Mouse (Mus musculus) ovary, adult 18-20 months (tissue): Measurements from ENCODE around the gene Ppp1r35.

Experiments
- DNase-seq: peaks from one replicate; pipeline ENCODE4 v3.0.0; 2022; ENCODE audit warnings: low spot score, mixed read lengths

Ppp1r35 gene

DNA sequence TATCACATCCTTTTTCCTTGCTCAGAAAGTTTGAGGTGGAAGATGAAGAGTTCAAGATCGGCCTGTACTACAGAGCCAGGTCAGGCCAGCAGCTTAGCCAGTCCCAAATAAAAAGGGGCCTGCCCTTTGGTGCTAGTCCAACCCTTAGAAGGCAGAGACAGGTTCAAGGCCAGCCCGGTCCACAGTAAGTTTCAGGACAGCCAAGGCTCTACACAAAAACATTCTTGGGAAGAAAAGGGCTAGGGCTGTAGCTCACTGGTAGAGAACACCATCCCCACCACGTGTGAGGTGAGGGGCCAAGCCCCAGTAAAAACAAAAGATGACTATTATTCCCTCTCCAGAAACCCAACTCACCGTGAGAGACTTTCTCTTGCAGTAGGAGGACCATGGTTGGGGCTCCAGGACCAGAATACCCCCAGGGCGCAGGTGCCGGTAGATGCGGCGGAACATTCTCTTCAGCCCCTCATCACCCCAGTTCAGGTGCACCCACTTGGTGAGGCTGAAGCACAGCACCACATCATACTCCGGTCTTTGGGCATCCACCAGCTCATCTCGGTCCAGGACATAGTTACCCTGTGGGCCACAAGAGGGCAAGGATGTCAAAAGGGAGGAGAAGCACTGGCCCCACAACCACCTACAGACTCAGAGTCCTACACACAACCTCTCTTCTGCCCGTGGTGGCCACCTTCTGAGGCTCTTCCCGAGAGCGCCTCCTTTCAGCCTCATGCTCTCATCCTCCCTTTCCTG is 4.3 kb downstream of the Ppp1r35 start:
- DNase-seq: no peak

GRCm38 (mm10) chr5:137783901-137784540 is 5.4 kb downstream of the Ppp1r35 start:
- no peak for DNase-seq

- no peak for DNase-seq
Measured at GRCm38 (mm10) chr5:137784546-137784945, 5.9 kb downstream of the Ppp1r35 start.

GRCm38 (mm10) chr5:137785164-137786031 is 6.7 kb downstream of the Ppp1r35 start:
- DNase-seq: no peak

DNA sequence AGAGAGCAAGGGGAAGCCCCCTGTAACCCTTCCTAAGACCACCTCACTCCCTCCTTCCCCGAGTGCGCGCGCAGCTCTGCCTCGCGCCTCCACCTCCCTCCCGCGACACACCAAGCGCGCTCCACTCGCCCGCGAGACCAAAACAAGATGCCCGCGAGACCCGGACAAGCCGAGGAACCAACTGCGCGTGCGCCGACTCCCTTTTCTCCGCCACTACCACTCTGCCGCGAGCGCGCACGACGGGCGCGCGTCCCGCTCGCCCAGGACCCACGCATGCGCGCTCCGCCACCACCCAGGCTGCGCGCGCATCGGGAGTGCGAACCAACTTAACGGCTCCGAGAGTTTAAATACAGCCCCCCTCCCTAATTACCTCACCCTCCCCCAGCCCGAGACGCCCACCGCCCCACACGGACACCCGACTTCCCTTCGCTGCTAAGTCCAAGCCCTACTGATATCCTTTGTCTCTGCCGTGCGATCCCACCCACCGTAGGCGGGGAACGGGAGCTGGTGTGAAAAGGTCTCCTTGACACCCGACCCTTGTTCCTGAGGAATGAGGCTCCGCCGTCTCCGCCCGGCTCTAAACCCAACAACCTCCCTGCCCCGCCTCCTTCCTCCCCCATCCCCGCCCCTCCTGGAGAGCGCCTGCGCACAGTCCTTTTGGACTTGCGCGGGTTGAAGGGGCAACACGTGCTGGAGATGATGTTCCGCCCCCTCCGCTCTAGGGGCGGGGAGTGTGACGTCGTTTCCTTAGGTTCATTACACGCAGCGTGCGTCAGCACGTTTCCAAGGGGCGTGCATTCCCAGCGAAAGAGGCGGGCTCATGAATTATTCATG is 7.7 kb downstream of the Ppp1r35 start:
- peak; percentile 99 for DNase-seq

DNA sequence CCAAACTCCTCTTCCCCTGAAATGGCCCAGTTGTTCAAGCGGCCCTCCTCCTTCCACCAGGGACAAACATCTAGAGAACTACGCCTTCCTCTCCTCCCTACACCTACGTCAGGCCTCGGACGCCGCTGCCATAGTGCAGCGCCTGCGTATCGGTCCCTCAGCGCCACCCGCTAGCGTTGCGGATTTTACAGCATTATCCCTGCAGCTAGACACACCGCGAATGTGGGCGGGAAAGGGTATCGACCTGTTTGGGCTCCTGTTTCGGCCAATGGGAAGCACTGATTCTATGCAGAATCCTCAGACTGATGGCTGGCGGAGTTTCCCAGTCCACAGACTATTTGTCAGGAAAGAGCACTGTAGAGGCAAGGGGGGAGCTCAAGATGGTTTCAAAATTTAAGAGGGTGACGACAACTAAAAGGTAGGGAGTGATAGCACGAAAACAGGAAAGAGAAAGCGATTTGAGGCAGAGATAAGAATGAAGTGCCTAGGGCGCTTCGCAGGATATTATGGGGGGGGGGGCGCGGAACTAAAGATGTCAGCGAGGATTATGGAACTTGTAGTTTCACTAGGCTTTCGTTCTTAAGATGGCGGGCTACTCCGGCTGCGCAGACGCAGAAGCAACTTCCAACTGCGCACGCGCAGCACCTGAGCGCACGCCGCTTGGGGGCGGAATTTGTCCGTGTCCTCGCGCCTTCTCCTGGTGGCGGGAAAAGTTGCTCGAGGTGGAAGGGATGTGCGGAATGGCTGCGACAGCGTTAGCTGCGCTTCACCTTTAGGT is 8.7 kb downstream of the Ppp1r35 start, which contains the start of the genes Mepce and Zcwpw1:
TSS of gene Mepce (minus strand) at position 505 of the 778 bp plus-strand sequence.
TSS of gene Zcwpw1 (plus strand) at position 648 of the 778 bp plus-strand sequence.
- DNase-seq: peak; percentile 89

GRCm38 (mm10) chr5:137788171-137788570 is 9.5 kb downstream of the Ppp1r35 start:
- no peak for DNase-seq

- DNase-seq: no peak
Measured at GRCm38 (mm10) chr5:137788946-137789531, 10.4 kb downstream of the Ppp1r35 start.

DNA sequence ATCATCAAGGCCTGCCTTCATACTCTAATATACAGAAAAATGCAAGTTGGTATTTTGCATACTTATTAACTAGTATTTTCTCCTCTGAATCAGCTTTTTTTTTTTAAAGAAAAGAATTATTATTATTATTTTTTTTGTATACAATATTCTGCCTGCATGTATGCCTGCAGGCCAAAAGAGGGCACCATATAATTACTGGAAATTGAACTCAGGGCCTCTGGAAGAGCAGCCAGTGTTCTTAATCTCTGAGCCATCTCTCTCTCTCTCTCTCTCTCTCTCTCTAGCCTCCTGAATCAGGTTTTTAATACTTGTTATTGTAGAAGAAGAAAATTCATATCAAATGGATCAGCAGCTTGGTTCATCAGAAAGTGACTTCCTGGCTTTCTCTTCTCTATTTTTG is 12.9 kb downstream of the Ppp1r35 start:
- DNase-seq: no peak

- no peak for DNase-seq
Measured at GRCm38 (mm10) chr5:137796606-137797005, 18.0 kb downstream of the Ppp1r35 start.

GRCm38 (mm10) chr5:137800917-137801316 is 22.3 kb downstream of the Ppp1r35 start:
- no peak for DNase-seq

- DNase-seq: no peak
Measured at GRCm38 (mm10) chr5:137806158-137806557, 27.5 kb downstream of the Ppp1r35 start.

DNA sequence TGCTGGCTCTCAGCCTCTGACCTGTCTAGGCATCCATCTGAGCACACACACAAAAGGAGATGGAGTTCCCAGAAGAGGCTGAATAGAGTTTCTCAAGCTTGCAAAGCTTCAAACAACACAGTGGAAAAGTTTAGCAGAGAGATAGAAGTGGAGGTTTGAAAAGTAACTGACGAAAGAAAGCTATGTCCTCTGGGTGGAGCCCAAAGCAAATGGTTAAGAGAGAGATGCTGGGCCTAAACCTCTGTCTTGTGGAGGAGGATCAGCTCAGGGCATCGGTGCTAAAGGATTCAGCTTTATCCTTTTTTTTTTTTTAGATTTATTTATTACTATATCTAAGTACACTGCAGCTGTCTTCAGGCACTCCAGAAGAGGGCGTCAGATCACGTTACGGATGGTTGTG is 29.7 kb downstream of the Ppp1r35 start:
- DNase-seq: no peak

DNA sequence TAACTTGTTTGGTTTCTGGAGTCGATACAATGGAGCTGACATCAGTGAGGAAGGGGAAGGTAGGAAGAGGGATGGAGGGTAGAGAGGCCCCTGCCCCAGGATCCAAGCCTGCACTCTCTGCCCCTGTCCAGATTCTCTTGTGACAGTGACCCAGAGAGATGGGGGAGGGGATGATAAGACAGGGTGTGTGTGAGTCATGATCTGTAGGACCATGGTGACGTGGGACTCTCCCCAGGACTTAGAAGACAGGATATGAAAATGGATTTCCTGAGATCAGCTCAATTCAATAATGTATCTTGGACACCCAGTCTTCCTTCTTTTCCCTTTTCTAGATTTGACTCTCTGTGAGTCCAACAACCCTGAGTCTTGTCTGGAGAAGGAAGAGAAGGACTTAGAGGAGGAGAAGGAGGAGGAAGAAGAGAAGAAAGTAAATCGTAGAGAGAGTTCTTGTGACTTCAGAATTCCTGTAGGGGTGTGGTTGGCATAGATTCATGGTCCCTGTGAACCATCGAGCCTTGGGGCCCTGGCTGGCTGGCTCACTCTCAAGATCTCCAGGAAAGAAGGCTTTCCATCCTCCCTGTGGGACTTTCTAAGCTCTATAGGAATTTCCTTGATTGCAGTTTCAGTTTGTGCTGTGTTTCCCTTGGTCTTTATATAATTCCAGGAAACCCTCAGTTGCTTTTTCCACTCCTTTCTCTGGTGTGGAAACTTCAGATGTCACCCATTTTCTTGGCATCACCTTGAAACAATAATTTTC is 39.0 kb downstream of the Ppp1r35 start:
- no peak for DNase-seq

DNA sequence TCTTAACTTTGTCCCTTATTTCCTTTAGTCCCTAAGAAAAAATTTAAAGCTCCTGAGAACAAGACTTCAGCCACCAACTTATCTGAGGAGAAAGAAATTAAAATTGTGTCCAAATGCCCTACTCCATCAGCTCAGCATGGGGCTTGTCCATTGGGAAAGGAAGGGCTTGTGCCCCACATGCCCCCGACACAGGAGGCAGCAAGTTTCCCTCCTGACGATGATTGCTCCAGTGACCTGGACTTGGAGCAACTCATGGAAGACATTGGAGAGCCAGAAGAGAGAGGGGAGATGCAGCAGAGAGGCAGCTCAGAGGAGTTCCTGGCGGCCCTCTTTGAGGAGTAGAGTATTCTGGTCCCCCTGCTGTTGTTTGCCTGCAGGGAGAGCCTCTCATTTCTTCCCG is 43.5 kb downstream of the Ppp1r35 start:
- DNase-seq: no peak

DNA sequence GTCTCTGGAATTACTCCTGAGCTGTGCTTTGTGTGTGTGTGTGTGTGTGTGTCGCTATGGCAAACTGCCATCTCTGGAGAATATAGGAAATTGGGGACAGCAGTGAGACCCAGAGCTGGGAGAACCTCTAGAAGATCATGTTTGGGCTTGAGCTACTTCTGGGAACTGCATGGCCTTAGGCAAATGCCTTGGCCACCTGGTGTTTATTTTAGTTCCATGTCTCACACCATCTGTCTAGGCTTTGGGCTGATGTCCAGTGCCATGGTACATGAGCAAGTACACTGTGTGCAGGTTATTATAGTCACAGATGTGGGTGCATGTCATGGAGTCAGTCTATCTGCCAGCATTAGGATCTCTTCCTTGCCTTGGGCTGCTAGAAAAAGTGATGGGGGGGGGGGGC is 44.0 kb downstream of the Ppp1r35 start:
- DNase-seq: no peak

DNA sequence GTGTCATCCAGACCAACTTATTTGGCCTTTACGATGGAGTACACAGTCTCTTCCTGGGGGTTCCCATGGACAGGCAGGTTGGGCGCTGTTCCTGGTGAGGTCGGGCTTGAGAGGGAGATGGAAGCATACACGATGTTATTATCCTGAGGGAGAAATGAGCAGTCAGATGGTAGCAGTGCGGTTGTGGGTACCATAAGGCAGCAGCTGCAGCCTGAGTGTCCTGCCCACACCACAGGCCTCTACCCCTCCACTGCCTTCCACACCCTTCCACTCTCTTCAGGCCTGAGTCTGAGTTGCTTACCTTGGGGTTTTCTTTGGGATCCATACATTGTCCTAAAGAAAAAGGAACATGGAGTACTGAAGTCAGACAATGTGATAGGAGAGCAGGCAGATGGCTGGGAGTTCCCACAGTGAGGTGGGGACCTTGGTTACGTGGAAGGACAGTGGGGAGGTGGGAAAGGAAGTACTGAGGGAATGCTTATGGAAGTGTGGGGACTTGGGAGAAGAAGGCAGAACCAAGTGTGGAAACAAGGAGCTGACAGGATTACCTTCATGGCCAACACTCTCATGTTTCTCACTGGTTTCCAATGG is 44.9 kb downstream of the Ppp1r35 start:
- DNase-seq: no peak

- no peak for DNase-seq
Measured at GRCm38 (mm10) chr5:137825030-137825429, 46.4 kb downstream of the Ppp1r35 start.

DNA sequence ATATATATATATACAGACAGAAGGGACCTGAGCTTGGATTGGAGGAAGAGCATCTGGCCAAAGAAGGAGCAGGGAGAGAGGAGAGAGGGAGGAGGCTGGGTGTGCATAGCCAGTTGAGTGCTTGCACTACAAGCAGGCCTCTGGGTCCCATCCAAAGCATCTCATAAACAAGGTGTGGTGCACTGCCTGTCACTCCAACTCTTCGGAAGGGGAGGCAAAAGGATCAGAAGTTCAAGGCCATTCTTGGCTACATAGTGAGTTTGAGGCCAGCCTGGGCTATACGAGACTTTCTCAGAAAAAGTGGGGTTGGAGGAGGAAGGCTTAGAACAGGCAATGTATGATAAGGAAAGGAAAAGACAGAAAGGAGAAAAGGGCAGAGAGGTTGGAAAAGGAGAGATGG is 47.3 kb downstream of the Ppp1r35 start:
- DNase-seq: no peak
